Mouse (Mus musculus) forebrain, embryonic 12.5 days (tissue): ENCODE measurements around the gene Pagr1a. TPM values are rescaled to one million over a fixed set of nuclear protein-coding genes. Genes with fewer than 3 reads are reported as not detected.

Experiments
- ATAC-seq: fragments of 200-750 bp; cut with Nextera tagmentation; 2 replicates; pipeline ENCODE4 v1.8.0; 2017; ENCODE audit warnings: moderate TSS enrichment; ENCODE audit not compliant: low FRiP score
- H3K27ac ChIP-seq: fragments of 300-500 bp; sonication (generic); 2 replicates; pipeline ENCODE4 v1.5.1; 2016; ENCODE audit warnings: mild to moderate bottlenecking
- H3K27me3 ChIP-seq: fragments of 300-500 bp; sonication (generic); 2 replicates; pipeline ENCODE4 v1.6.1; 2016; ENCODE audit warnings: mild to moderate bottlenecking
- H3K36me3 ChIP-seq: fragments of 300-500 bp; sonication (generic); replicated peaks from 2 replicates; pipeline ENCODE4 v1.6.1; 2016; ENCODE audit warnings: mild to moderate bottlenecking
- H3K4me1 ChIP-seq: fragments of 300-500 bp; sonication (generic); 2 replicates; pipeline ENCODE4 v1.6.1; 2016
- H3K4me2 ChIP-seq: fragments of 300-500 bp; sonication (generic); 2 replicates; pipeline ENCODE4 v1.6.1; 2016; ENCODE audit warnings: mild to moderate bottlenecking, moderate library complexity
- H3K4me3 ChIP-seq: fragments of 300-500 bp; sonication (generic); replicated peaks from 2 replicates; pipeline ENCODE4 v1.5.1; 2016; ENCODE audit warnings: mild to moderate bottlenecking
- H3K9ac ChIP-seq: fragments of 300-500 bp; sonication (generic); 2 replicates; pipeline ENCODE4 v1.6.1; 2016; ENCODE audit warnings: mild to moderate bottlenecking
- H3K9me3 ChIP-seq: fragments of 300-500 bp; sonication (generic); 2 replicates; pipeline ENCODE4 v1.6.1; 2016
- WGBS: fragments of 180-500 bp; shearing (Covaris S2); methylation state at CpG from one replicate; pipeline ENCODE4 v1.1.7; 2016; 5-methylcytosine and 5-hydroxymethylcytosine counted together
- polyA plus RNA-seq: library from polyadenylated mRNA; unstranded; fragments of >200 nt; fragmentation: Nextera tagmentation; extraction: Ambion mirVana; gene quantifications from 2 replicates; pipeline ENCODE4 v1.2.1, GENCODE M21; 2016

The Pagr1a gene
- polyA plus RNA-seq, 1 experiment from 2014 or later, result 66.8 TPM

DNA sequence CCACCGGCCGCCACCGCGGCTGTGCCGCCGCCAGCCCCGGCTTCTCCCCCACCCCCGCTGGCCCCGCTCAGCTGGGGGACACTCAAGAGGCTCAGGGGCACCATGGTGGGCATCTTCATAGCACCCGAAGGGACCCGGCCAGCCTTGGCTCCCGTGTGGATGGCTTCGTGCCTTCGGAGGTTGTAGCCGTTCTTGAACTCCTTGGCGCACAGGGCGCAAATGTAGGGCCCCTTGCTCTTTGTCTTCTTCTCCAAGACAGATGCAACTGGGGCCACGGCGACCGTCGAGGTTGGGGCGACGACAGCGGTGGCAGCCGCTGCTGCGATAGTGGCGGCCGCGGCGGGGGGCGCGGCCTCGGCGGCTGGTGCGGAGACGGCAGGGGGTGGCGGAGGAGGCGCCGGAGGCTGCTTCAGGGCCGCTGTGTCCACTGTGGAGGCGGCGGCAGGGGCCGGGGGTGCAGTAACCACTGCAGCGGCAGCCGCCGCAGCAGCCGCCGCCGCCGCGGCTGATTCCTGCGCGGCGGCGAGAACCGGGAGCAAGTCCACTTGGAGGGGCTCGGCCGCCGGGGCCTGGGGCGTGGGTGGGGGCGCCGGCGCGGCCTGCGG, 8.5 kb upstream of the Pagr1a start:
- Histone ChIP-seq H3K9ac (peak overlapping the region; percentile 100), H3K27ac (peak overlapping the region; percentile 100), H3K9me3 (no peaks in the 10 kb centered on the region), H3K4me3 (peak overlapping the region; percentile 98), H3K27me3 (no peaks in the 10 kb centered on the region), H3K36me3 (peaks cover 61% of the 10 kb centered on the region), H3K4me2 (peak overlapping the region; percentile 90), H3K4me1 (peaks cover 54% of the 10 kb centered on the region)
- WGBS, result under 1% methylated on average over 61 of the region's 65 CpGs
- ATAC-seq, result no peak

- peak overlapping the region; percentile 100 for H3K27ac ChIP-seq
- H3K4me1 ChIP-seq, result peaks cover 61% of the 10 kb centered on the region
- peak overlapping the region; percentile 90 for H3K4me2 ChIP-seq
- no peaks in the 10 kb centered on the region for H3K9me3 ChIP-seq
- peak; percentile 33 for ATAC-seq
- peaks cover 55% of the 10 kb centered on the region for H3K36me3 ChIP-seq
- WGBS, result 1% methylated on average over 30 of the region's 30 CpGs
- peak overlapping the region; percentile 98 for H3K4me3 ChIP-seq
- H3K27me3 ChIP-seq, result no peaks in the 10 kb centered on the region
- peak overlapping the region; percentile 100 for H3K9ac ChIP-seq
These were observed 7.8 kb upstream of the Pagr1a start for GRCm38 (mm10) chr7:127024755-127025555.

- 23% methylated on average over 19 of the region's 19 CpGs for WGBS
- no peaks in the 10 kb centered on the region for H3K27me3 ChIP-seq
- peak overlapping the region; percentile 98 for H3K4me3 ChIP-seq
- H3K36me3 ChIP-seq, result peaks cover 47% of the 10 kb centered on the region
- H3K27ac ChIP-seq, result peak overlapping the region; percentile 100
- no peaks in the 10 kb centered on the region for H3K9me3 ChIP-seq
- peak overlapping the region; percentile 90 for H3K4me2 ChIP-seq
- peaks cover 69% of the 10 kb centered on the region for H3K4me1 ChIP-seq
- ATAC-seq, result no peak
- peak overlapping the region; percentile 100 for H3K9ac ChIP-seq
These were observed 6.9 kb upstream of the Pagr1a start for GRCm38 (mm10) chr7:127023896-127024690.

DNA sequence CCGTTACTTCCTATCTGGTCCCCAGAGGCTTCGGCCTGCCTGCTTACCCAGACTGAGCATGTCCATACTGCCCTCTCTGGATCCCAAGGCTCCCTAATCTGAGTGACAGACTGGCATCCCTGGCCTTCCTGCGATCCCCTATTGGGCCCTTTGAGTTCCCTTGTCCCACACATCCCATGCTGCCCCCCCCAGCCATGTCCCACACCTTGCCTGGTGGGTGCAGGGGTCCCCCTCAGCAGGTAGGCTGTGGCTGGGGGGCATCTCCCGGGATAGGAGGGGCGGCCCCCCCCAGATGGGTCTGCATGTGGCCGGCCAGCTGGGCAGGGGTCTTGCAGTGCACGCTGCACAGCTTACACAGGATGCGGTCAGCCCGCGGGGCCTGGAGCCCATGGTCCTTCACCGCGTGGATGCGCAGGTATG, 6.1 kb upstream of the Pagr1a start:
- peak overlapping the region; percentile 98 for H3K4me3 ChIP-seq
- no peaks in the 10 kb centered on the region for H3K27me3 ChIP-seq
- peak overlapping the region; percentile 100 for H3K9ac ChIP-seq
- peak overlapping the region; percentile 100 for H3K27ac ChIP-seq
- peaks cover 76% of the 10 kb centered on the region for H3K4me1 ChIP-seq
- no peaks in the 10 kb centered on the region for H3K9me3 ChIP-seq
- H3K4me2 ChIP-seq, result peak overlapping the region; percentile 90
- no peak for ATAC-seq
- H3K36me3 ChIP-seq, result peaks cover 39% of the 10 kb centered on the region
- WGBS, result 73% methylated on average over 13 of the region's 13 CpGs

DNA sequence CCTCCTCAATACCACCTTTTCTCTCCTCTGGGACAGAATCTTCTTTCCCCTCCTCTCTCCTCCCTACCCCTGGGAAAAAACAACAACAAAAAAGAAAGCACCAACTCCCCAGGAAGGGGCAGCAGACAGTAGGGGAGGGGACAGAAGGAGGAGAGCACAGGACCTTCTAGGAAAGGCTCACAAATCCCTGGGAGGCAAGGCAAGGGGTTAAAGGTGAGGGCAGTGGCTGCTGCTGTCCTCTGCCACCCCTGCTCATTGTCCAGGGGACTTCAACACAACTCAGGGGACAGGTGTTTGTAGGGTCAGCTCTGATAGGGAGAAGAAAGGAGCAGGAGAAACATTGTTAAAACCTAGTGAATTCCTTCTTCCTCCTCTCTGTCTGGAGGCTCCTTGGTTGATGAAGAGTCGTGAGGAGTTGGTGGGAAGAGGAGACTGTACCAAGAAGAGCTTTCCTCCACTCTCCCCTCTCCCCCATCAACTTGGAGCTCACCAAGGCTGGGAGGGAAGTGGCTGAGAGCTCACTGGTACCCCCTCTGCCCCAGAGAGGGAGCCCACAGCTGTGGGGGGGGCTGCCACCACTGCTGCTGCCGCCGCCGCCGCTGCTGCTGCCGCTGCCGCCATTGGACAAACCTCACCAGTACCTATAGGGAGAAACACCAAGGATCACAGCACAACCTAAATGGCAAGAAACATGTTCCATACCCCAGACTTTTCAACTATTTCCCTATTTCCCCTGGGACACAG, 5.5 kb upstream of the Pagr1a start:
- ATAC-seq, result no peak
- Histone ChIP-seq H3K27ac (peak overlapping the region; percentile 100), H3K4me1 (peaks cover 76% of the 10 kb centered on the region), H3K4me2 (peak overlapping the region; percentile 90), H3K4me3 (peak overlapping the region; percentile 98), H3K9me3 (no peaks in the 10 kb centered on the region), H3K27me3 (no peaks in the 10 kb centered on the region), H3K9ac (peak overlapping the region; percentile 100), H3K36me3 (peaks cover 33% of the 10 kb centered on the region)
- WGBS, result 76% methylated on average over 7 of the region's 7 CpGs

DNA sequence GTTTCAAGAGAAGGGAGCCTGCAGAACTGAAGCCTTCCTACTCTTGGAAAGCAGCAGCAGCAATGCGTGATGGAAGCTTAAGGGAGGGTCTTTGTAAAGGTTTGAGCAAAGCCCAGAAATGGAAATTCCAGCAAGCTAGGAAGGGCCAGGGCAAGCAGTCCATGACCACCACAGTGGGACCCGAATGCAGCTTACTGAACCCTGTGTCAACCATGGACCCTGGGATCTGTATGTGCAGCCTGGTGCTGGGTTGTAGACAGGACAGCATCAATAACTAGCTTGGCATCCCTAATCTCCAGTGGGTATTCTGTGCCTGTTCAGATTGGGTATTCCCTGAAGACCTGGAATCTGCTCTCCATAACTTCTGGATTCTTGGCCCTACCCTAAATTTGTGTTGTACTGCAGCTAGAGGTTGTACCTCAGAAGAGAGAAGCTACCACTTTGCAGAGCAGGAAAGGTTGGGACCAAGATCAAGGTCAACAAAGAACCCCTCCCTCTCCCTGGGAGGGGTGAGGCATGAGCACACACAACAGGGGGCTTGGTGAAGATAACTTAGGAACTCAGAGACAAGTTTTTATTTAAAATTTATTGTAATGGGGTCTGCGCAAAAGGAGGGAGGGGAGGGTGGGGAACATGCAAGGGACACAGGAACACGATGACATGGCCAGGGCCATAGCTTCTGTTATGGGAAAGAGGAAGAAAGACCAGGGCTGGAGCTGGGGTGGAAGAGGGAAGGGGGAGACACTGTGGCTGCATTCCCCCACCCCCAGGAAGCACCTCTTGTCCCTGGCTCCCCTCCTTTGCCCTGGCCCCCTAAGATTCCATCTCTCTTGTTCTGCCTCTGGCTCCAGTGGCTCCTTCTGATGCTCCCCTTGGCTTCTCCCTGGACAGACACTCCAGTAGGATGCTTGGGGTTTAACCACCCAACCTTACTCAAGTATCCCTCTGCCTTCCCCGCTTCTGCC, 4.7 kb upstream of the Pagr1a start:
- no peak for ATAC-seq
- Histone ChIP-seq H3K9me3 (no peaks in the 10 kb centered on the region), H3K4me3 (peak overlapping the region; percentile 98), H3K36me3 (peaks cover 33% of the 10 kb centered on the region), H3K4me2 (peak overlapping the region; percentile 90), H3K4me1 (peaks cover 77% of the 10 kb centered on the region), H3K27me3 (no peaks in the 10 kb centered on the region), H3K9ac (peak overlapping the region; percentile 100), H3K27ac (peak overlapping the region; percentile 100)
- WGBS, result 33% methylated on average over 5 of the region's 5 CpGs

GRCm38 (mm10) chr7:127020901-127021562, 3.9 kb upstream of the Pagr1a start, which contains the start of the genes Gm42742 and Prrt2:
TSS of gene Gm42742 (minus strand) at chr7:127021097.
TSS of gene Prrt2 (minus strand) at chr7:127021211.
- Histone ChIP-seq H3K27me3 (no peaks in the 10 kb centered on the region), H3K9me3 (no peaks in the 10 kb centered on the region), H3K27ac (peak within 1 kb of the TSS; percentile 100), H3K4me1 (peaks cover 78% of the 10 kb centered on the region), H3K36me3 (peaks cover 33% of the 10 kb centered on the region), H3K4me3 (peak within 1 kb of the TSS; percentile 48), H3K9ac (peak within 1 kb of the TSS; percentile 100), H3K4me2 (peak within 1 kb of the TSS; percentile 90)
- under 1% methylated on average over 37 of the region's 37 CpGs for WGBS
- ATAC-seq, result peak; percentile 15; the same call in 1 of the 2 replicates

GRCm38 (mm10) chr7:127020491-127020890, 3.3 kb upstream of the Pagr1a start:
- peak overlapping the region; percentile 100 for H3K27ac ChIP-seq
- peak overlapping the region; percentile 72 for H3K9ac ChIP-seq
- peaks cover 37% of the 10 kb centered on the region for H3K36me3 ChIP-seq
- H3K4me2 ChIP-seq, result peak overlapping the region; percentile 90
- H3K4me3 ChIP-seq, result peak overlapping the region; percentile 48
- ATAC-seq, result no peak
- WGBS, result 23% methylated on average over 5 of the region's 5 CpGs
- no peaks in the 10 kb centered on the region for H3K27me3 ChIP-seq
- no peaks in the 10 kb centered on the region for H3K9me3 ChIP-seq
- H3K4me1 ChIP-seq, result peaks cover 84% of the 10 kb centered on the region

DNA sequence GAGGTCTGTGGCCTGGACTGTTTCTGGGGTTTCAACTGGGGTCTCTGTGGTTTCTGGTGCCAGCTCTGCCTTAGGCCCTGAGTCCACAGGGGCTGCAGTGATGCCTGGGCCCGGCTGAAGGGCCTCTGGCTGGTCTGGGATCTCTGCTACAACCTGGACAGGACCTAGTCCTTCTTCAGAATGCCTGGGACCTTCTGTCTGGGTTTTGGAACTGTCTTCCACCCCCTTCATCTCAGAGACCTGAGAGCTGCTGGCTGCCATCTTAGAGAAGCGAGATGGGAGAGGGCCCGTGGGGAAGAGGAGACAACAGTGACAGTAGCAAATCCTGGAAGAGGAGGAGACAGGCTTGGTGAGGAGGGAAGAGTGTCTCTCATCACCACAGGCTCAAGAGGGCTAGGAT, 2.9 kb upstream of the Pagr1a start:
- H3K27ac ChIP-seq, result peak overlapping the region; percentile 100
- peaks cover 87% of the 10 kb centered on the region for H3K4me1 ChIP-seq
- peak overlapping the region; percentile 72 for H3K9ac ChIP-seq
- WGBS, result 59% methylated on average over 3 of the region's 3 CpGs
- peaks cover 41% of the 10 kb centered on the region for H3K36me3 ChIP-seq
- no peak for ATAC-seq
- no peaks in the 10 kb centered on the region for H3K27me3 ChIP-seq
- peak overlapping the region; percentile 90 for H3K4me2 ChIP-seq
- peak overlapping the region; percentile 48 for H3K4me3 ChIP-seq
- H3K9me3 ChIP-seq, result no peaks in the 10 kb centered on the region

DNA sequence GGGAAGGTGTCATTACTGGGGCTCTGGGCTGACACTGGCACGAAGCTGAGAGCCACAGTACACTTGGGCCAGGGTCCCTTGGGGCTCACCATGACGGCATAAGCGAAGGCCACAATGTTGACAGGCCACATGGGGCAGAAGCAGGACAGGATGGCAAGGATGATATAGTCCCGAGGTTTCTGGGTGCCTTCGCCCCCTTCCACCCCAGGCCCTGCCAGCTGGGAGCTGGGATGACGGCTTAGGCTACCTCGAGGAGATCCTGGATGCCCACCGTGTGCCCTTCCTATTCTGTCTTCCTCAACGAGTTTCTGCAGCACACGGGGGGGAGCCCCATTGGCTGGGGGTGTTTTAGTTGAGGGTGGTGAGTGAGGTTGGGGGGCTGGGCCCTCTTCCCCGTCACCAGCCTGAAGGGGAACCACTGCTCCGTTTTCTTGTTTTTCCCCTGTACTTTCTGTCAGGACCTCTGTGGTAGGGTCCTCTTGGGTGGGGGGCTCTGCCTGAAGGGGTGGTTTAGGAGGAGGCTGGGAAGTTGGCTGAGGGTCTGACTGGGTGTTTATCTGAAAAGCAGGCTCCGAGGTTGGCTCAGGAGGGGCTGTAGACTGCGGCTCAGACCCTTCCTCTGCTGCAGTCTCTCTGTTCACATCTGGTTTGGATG, 2.3 kb upstream of the Pagr1a start:
- Histone ChIP-seq H3K4me1 (peaks cover 87% of the 10 kb centered on the region), H3K4me3 (peak overlapping the region; percentile 48)

More for the DNA sequence above, 2.3 kb upstream of the Pagr1a start:
- Histone ChIP-seq H3K27me3 (no peaks in the 10 kb centered on the region), H3K36me3 (peaks cover 43% of the 10 kb centered on the region), H3K27ac (peak overlapping the region; percentile 100), H3K9me3 (no peaks in the 10 kb centered on the region), H3K4me2 (peak overlapping the region; percentile 90), H3K9ac (peak overlapping the region; percentile 72)
- ATAC-seq, result no peak
- WGBS, result 83% methylated on average over 13 of the region's 14 CpGs
